Mouse (Mus musculus): Measurements from ENCODE around the gene 2610002M06Rik. TPM values are rescaled to one million over a fixed set of nuclear protein-coding genes. Genes with fewer than 3 reads are reported as not detected.
A peak's percentile ranks its signal among the peaks of the same experiment; 100 is the strongest.

2610002M06Rik gene
- 10 to 100 TPM; 30.4 to 36.3 TPM for total RNA-seq (2021)

DNA sequence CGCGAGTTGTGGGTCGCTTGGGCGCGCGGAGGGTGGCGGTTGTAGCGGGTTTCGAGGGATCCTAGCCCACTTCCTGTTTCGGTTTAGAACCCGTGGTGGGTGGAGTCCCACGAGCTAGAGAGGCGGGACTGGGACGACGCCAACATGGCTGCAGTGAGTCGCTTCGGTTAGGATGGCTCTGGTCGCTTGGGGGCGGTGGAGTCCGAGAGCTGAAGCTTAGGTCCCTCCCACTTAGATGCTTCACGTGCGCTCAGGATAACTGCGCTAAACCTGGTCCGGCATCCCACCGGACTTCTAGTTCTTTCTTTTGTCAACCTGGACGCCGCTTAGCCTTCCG lies at the start of gene 2610002M06Rik:
Gene 2610002M06Rik (minus strand): TSS at position 117 of the 337 bp plus-strand sequence.
- peak; percentile 75 to 76 for DNase-seq (ENCODE audit: low spot score in 2 of 2)
- intact Hi-C loops (cut with DNase I): loop anchor here (5.0 kb wide), 1 partner anchor 721 kb away; no protein-coding TSS in a partner anchor

DNA sequence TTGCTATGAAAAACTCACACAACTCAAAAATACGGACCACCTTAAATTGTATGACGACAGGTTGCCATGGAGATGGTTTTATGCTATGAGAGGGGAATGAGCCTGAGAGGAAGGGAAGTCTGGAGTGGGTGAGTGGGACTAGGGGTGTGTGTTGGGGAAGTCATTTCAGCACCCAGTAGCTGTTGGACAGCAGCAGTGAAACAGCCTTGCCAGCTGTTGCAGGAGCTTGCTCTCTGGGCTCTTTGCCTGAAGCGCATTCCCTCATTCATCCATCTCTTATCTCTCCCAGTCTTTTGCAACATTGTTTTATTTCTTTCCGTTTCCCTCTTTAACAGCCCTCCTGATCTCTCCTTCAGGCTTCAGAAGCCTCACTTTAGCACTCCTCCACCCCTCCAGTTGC lies 42.0 kb upstream of the 2610002M06Rik start:
- no peak for DNase-seq (ENCODE audit: low spot score in 2 of 2)
- intact Hi-C loops (cut with DNase I): no loop called here

DNA sequence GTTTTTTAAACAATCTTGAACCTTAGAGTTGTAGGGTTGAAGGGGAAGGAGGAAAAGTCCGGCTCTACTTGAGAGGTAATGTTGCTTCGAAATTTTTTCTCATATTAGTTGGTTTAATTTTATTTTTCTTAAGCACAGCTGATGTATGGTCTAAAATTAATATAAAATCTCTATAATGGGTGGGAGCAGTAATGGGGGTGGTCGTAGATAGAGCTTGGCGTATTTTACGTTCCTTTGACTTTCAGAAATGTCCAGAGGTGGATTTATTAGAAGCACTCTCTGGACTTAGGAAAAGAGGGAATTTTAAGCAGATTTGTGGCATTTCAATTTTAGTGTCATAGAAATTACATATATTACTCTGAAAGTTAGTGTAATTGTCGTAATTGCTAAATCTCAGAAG lies 592 bp upstream of the 2610002M06Rik start:
- no peak for DNase-seq (ENCODE audit: low spot score in 2 of 2)
- intact Hi-C loops (cut with DNase I): loop anchor here (5.0 kb wide), 1 partner anchor 721 kb away; no protein-coding TSS in a partner anchor

DNA sequence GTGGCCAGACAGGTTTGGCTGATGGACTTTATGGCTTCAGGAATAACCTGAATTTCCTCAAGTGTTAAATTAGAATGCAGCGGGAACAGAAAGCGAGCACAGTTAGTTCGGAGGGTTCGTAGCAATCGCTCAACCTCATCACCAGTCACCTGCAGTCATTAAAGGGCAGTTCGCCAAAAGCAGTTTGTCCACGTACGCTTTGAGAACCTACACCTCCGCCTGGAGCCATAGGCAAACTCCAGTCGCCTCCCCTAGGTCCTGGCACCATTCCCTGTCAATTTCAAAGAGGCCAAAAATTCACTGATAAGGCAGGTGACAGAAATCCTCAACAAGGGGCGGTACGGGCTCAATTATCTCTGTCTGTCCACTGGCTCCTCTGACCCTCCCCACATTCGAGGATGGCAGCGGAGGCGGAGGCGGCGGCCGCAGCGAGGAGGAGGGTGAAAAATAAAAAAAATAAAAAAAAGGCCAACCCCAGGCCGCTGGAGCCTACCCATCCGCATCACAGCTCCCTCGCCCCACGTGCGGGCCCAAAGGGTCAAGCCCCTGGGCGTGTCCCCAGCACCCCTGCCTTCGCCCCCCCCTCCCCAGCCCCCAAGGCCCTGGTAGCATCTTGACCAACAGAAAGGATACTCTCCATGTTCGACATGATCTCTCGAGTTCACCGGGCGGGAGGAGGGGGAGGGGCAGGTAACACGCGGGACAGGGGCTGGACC lies 474 bp downstream of the 2610002M06Rik start:
- DNase-seq (ENCODE audit: low spot score in 2 of 2): peak; percentile 7 to 18
- intact Hi-C loops (cut with DNase I): loop anchor here (5.0 kb wide), 1 partner anchor 722 kb away; no protein-coding TSS in a partner anchor

DNA sequence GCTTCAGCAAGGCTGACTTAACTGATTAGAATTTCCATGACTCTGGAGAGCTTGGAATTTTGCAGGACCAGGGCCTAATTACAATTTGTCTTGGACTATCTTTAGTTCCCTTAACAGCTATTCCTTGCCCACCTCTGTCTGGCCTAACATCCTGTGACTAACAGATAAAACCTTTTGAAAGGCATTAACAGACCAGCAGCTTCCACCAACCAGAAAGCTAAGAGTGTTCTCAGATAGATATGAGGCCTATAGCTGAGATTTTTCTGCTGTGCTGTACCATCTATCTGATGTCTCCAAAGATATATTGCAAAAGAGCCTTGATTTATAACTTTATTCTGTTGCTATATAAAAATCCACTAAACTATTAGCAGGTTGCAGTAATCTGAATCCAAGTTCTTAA lies 4.0 kb downstream of the 2610002M06Rik start:
- intact Hi-C loops (cut with DNase I): no loop called here
- no peak for DNase-seq (ENCODE audit: low spot score in 2 of 2)

DNA sequence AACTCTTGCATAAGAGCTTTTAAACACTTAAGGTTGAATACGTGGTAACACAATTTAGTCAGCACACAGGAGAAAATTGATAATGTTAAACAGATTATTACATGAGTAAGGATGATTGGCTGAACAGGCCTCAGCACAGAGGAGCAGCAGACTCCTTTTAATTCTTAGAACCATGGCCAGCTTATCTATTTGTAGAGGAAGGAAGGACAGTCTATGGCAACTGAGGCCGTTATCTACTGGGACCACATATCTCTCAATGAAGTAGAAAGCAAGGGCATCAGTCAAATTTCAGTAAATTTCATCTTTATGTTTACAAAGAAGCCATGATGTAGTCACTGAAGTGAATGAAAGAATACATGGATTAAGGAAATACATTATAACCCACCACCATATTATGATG lies 19.2 kb downstream of the 2610002M06Rik start:
- intact Hi-C loops (cut with DNase I): loop anchor here (5.0 kb wide), 1 partner anchor 1035 kb away; the partner anchor contains the start of gene Brwd3
- DNase-seq (ENCODE audit: low spot score in 2 of 2): no peak

DNA sequence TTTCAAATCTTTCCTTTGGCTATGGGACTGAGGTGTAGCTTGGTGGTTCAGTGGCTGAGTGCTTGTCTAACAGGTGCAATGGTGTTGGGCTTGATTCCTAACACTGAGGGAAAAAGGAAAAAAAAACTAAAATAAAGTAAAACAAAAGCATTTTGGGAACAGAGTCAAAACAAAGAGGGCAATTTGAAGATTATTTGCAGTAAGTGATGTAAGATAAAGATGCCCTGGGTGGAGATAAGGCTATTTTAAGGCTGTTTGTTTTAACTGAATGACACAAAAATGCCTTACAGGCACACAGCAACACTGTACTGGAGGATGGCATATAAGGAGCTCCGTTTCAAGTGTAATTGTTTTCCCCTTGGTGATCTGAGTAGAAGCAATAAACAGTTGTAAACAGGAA lies 20.3 kb downstream of the 2610002M06Rik start:
- intact Hi-C loops (cut with DNase I): loop anchor here (5.0 kb wide), 1 partner anchor 1037 kb away; the partner anchor contains the start of gene Brwd3
- DNase-seq (ENCODE audit: low spot score in 2 of 2): no peak

DNA sequence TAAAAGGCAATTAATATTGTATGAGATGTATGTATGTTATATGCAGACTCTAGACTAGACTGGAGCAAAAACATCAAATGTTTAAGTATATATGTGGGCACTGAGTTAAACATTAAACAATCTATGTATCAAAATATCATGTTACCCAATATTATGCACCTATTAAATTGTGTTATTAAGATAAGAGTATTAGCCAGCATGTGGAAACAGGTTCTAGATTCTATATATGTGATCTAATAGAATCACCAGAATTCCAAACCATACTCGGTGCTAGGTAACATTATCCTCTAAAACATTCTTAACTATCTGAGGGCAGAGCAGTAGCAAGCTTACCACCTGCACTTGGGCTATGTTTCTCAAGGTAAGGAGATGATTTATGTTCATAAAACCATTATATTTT lies 23.8 kb downstream of the 2610002M06Rik start, which contains the start of gene Tent5d:
Gene Tent5d (plus strand): TSS at position 301 of the 400 bp plus-strand sequence.
- intact Hi-C loops (cut with DNase I): no loop called here
- DNase-seq (ENCODE audit: low spot score in 2 of 2): no peak

DNA sequence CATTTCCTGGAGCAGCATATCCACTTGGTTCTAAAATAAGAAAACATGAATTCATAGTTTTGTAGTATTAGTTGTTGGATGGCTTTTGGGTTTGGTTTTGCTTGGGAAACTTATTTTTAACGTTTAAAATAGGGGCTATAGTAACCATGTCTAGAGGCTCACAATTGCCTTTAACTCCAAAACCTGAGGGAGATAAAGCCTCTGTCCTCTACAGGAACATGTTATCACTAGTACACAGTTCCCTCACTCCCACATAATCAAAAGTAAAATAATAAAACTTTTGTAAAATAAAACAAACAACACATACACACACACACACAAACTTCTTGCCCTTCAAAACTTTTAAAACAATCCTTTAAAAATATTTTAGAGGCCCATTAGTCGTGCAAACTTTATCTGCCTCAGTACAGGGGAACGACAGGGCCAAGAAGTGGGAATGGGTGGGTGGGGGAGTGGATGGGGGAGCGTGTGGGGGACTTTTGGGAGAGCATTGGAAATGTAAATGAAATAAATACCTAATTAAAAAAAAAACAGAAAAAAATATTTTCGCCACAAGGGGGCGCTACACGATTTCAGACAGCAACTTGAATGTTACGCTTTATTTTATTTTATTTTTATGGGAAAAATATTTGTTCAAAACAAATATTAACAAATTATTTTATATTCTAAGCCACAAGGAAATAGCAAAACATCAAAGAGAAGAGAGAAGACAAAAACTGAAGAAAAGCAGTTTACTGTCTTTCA lies 25.2 kb downstream of the 2610002M06Rik start:
- no peak for DNase-seq (ENCODE audit: low spot score in 2 of 2)
- intact Hi-C loops (cut with DNase I): no loop called here

DNA sequence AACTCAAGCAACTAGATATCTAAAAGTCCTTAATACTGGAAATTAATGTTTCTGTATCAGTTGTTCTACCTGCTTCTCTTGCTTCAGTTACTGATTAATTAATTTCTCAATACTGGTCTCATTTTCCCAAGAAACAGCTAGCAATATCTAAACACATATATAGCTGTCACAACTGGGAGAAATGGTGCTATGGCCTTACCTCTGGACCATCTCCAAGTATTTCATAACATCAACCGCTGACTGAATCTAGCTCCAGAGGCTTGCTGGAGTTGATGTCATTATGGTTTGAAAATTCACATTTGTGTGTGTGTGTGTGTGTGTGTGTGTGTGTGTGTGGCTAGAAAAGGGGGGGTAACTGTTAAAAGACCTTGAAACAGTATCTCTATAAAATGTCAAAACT lies 26.0 kb downstream of the 2610002M06Rik start:
- intact Hi-C loops (cut with DNase I): no loop called here
- DNase-seq (ENCODE audit: low spot score in 2 of 2): no peak

DNA sequence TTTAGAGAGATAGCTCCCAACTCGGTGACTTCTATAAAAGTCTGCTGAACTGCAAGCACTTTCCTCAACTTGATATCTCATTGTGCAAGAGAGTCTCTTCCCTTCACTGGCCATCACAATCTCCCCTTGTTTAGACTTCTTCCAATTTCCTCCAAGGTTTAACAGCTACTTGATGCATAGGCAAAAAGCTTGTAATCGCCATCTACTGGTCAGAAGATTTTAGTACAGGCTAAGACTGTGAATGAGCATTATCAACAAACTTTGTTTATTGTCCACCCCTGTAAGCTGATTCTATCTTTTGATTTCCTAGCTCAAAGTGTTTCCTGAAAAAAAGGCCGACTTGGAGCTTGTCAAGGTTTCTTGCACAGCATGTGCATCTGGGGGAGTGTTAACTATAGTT lies 48.2 kb downstream of the 2610002M06Rik start:
- intact Hi-C loops (cut with DNase I): no loop called here
- no peak for DNase-seq (ENCODE audit: low spot score in 2 of 2)

Other genes starting within 250 kb of the 2610002M06Rik start
- under 1 TPM in 1 of 2 experiments, not detected in 1; 0.44 TPM for gene Tbx22, start 148.4 kb downstream of the 2610002M06Rik start, total RNA-seq (2021)
- not detected for gene Tent5d, start 23.7 kb downstream of the 2610002M06Rik start, total RNA-seq (2021)
- gene Gm732, start 132.1 kb upstream of the 2610002M06Rik start, total RNA-seq (2021): not detected